Mouse (Mus musculus) left cerebral cortex, postnatal 10 days (tissue): ENCODE results near the gene Nup188. TPM values are rescaled to one million over a fixed set of nuclear protein-coding genes. Genes with fewer than 3 reads are reported as not detected.

Source experiments
- DNase-seq, 2 experiments: peaks; one replicate each; pipeline ENCODE4 v3.0.0; 2021 to 2022; ENCODE audit warnings: low spot score in 2 of 2, mixed read lengths in 1 of 2; ENCODE audit errors: extremely low spot score in 1 of 2
- intact Hi-C: fragments of 180-260 bp; cut with DNase I; formaldehyde crosslinking; loops from one replicate; pipeline ENCODE4 v1.15.1; 2025
- total RNA-seq, 2 experiments: library from RNA; stranded (reverse); gene quantifications; 2 replicates each; pipeline ENCODE4 v1.2.3; 2021

Gene Nup188
- total RNA-seq: 10 to 100 TPM; 23.7 to 23.9 TPM

- peak; percentile 94 to 99 for DNase-seq
- intact Hi-C loops: no loop called here
Observed at GRCm38 (mm10) chr2:30286192-30287026, at the start of gene Nup188, which contains the start of gene Dolk. Nup188 (plus strand) TSS chr2:30286397. Dolk (minus strand) TSS chr2:30286334.

GRCm38 (mm10) chr2:30236426-30237198 lies 49.6 kb upstream of the Nup188 start:
- no peak for DNase-seq
- intact Hi-C loops: no loop called here

- peak; percentile 99 to 100 for DNase-seq
- intact Hi-C loops: no loop called here
Observed at GRCm38 (mm10) chr2:30237199-30237880, 48.9 kb upstream of the Nup188 start, which contains the start of gene Lrrc8a. Lrrc8a (plus strand) TSS chr2:30237715.

GRCm38 (mm10) chr2:30237881-30238280 lies 48.3 kb upstream of the Nup188 start:
- peak; percentile 38 to 87 for DNase-seq
- intact Hi-C loops: no loop called here

- no peak for DNase-seq
- intact Hi-C loops: no loop called here
Observed at GRCm38 (mm10) chr2:30238906-30239465, 47.2 kb upstream of the Nup188 start.

- intact Hi-C loops: no loop called here
- no peak for DNase-seq
Observed at GRCm38 (mm10) chr2:30239777-30240176, 46.4 kb upstream of the Nup188 start.

GRCm38 (mm10) chr2:30240267-30240666 lies 45.9 kb upstream of the Nup188 start, which contains the start of gene Gm28035:
Gm28035 (plus strand) TSS chr2:30240567.
- intact Hi-C loops: no loop called here
- no peak for DNase-seq

- intact Hi-C loops: no loop called here
- peak in 1 of 2 experiments; percentile 86 for DNase-seq
Observed at GRCm38 (mm10) chr2:30242509-30242908, 43.7 kb upstream of the Nup188 start.

GRCm38 (mm10) chr2:30243391-30243790 lies 42.8 kb upstream of the Nup188 start:
- no peak for DNase-seq
- intact Hi-C loops: no loop called here

GRCm38 (mm10) chr2:30244595-30245178 lies 41.5 kb upstream of the Nup188 start:
- DNase-seq: no peak
- intact Hi-C loops: no loop called here

- no peak for DNase-seq
- intact Hi-C loops: no loop called here
Observed at GRCm38 (mm10) chr2:30247036-30247435, 39.2 kb upstream of the Nup188 start.

GRCm38 (mm10) chr2:30247681-30248080 lies 38.5 kb upstream of the Nup188 start:
- intact Hi-C loops: no loop called here
- DNase-seq: no peak

GRCm38 (mm10) chr2:30249182-30249581 lies 37.0 kb upstream of the Nup188 start:
- DNase-seq: no peak
- intact Hi-C loops: no loop called here

- DNase-seq: no peak
Observed at GRCm38 (mm10) chr2:30250166-30251128, 35.8 kb upstream of the Nup188 start.

GRCm38 (mm10) chr2:30251417-30252104 lies 34.6 kb upstream of the Nup188 start:
- intact Hi-C loops: no loop called here
- DNase-seq: no peak

More at GRCm38 (mm10) chr2:30250166-30251128, 35.8 kb upstream of the Nup188 start:
- intact Hi-C loops: no loop called here

GRCm38 (mm10) chr2:30252521-30252920 lies 33.7 kb upstream of the Nup188 start:
- no peak for DNase-seq
- intact Hi-C loops: no loop called here

GRCm38 (mm10) chr2:30253809-30254208 lies 32.4 kb upstream of the Nup188 start:
- intact Hi-C loops: no loop called here
- no peak for DNase-seq
